Mouse (Mus musculus) right cerebral cortex, postnatal 25 days (tissue): ENCODE measurements around the gene 1700113H08Rik.

ENCODE experiments used
- DNase-seq: peaks from one replicate; pipeline ENCODE4 v3.0.0; 2022

The 1700113H08Rik gene

GRCm38 (mm10) chr10:87057500-87058250, at the start of gene 1700113H08Rik:
1700113H08Rik (plus strand) TSS chr10:87058045.
- no peak for DNase-seq

GRCm38 (mm10) chr10:87008215-87008499, 49.7 kb upstream of the 1700113H08Rik start:
- DNase-seq: no peak

- DNase-seq: no peak
These were observed 45.8 kb upstream of the 1700113H08Rik start for GRCm38 (mm10) chr10:87012087-87012486.

- no peak for DNase-seq
These were observed 43.4 kb upstream of the 1700113H08Rik start for GRCm38 (mm10) chr10:87014391-87014965.

- DNase-seq: no peak
These were observed 42.4 kb upstream of the 1700113H08Rik start for GRCm38 (mm10) chr10:87015403-87015802.

- DNase-seq: no peak
These were observed 41.6 kb upstream of the 1700113H08Rik start for GRCm38 (mm10) chr10:87016151-87016692.

- no peak for DNase-seq
These were observed 39.0 kb upstream of the 1700113H08Rik start for GRCm38 (mm10) chr10:87018876-87019275.

- peak; percentile 23 for DNase-seq
These were observed 37.1 kb upstream of the 1700113H08Rik start for GRCm38 (mm10) chr10:87020711-87021110.

- DNase-seq: peak; percentile 73
These were observed 33.0 kb upstream of the 1700113H08Rik start for GRCm38 (mm10) chr10:87024884-87025283.

- DNase-seq: no peak
These were observed 25.1 kb upstream of the 1700113H08Rik start for GRCm38 (mm10) chr10:87032768-87033167.

GRCm38 (mm10) chr10:87035866-87036265, 22.0 kb upstream of the 1700113H08Rik start:
- DNase-seq: no peak

- DNase-seq: no peak
These were observed 21.6 kb upstream of the 1700113H08Rik start for GRCm38 (mm10) chr10:87036271-87036703.

- no peak for DNase-seq
These were observed 20.8 kb upstream of the 1700113H08Rik start for GRCm38 (mm10) chr10:87037062-87037461.

- DNase-seq: no peak
These were observed 18.5 kb upstream of the 1700113H08Rik start for GRCm38 (mm10) chr10:87039340-87039739.

- no peak for DNase-seq
These were observed 18.0 kb upstream of the 1700113H08Rik start for GRCm38 (mm10) chr10:87039800-87040199.

GRCm38 (mm10) chr10:87041265-87041664, 16.6 kb upstream of the 1700113H08Rik start:
- DNase-seq: no peak

- DNase-seq: no peak
These were observed 12.6 kb upstream of the 1700113H08Rik start for GRCm38 (mm10) chr10:87045273-87045672.

GRCm38 (mm10) chr10:87046469-87046868, 11.4 kb upstream of the 1700113H08Rik start:
- no peak for DNase-seq

- DNase-seq: no peak
These were observed 10.8 kb upstream of the 1700113H08Rik start for GRCm38 (mm10) chr10:87046931-87047468.

- DNase-seq: no peak
These were observed 8.7 kb upstream of the 1700113H08Rik start for GRCm38 (mm10) chr10:87049179-87049578.

- DNase-seq: no peak
These were observed 6.1 kb upstream of the 1700113H08Rik start for GRCm38 (mm10) chr10:87051714-87052113.

- DNase-seq: peak; percentile 76
These were observed 543 bp downstream of the 1700113H08Rik start for GRCm38 (mm10) chr10:87058251-87058925.

- no peak for DNase-seq
These were observed 1.1 kb downstream of the 1700113H08Rik start for GRCm38 (mm10) chr10:87058926-87059325.
